Mouse (Mus musculus): ENCODE results near the gene Adad2. TPM values are rescaled to one million over a fixed set of nuclear protein-coding genes. Genes with fewer than 3 reads are reported as not detected.

Gene Adad2
- polyA plus RNA-seq, 1 experiment from 2014 or later: 0.27 TPM

DNA sequence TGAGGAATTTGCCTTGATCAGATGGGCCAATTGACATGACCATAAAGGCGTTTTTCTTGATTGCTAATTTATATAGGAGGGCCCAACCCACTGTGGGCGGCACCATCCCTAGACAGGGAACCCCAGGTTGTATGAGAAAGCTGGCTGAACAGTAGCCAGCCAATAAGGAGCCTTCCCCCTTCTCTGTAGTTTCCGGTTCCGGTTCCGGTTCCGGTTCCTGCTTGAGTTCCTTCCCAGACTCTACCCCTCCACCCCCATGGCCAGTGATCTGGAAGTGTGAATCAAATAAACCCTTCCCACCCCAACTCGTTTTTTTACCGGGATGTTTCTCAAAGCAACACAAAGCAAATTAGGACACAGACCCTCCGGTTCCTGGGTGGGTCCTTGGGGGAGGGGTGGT, 19.7 kb downstream of the Adad2 start:
- H3K4me3 ChIP-seq (ENCODE audit: low read depth, low read length): no peak overlapping the region
- H3K36me3 ChIP-seq (ENCODE audit: control insufficient read depth, insufficient read depth, low read length): no peaks in the 10 kb centered on the region
- 89% methylated on average over 9 of the region's 9 CpGs for WGBS
- peaks cover 7% of the 10 kb centered on the region for H3K27me3 ChIP-seq (ENCODE audit: control insufficient read depth, insufficient read depth, low read length)
- no peak overlapping the region for H3K27ac ChIP-seq (ENCODE audit: low read depth, low read length)
- no peaks in the 10 kb centered on the region for H3K9me3 ChIP-seq (ENCODE audit: control insufficient read depth, low read length)
- peaks cover 21% of the 10 kb centered on the region for H3K4me1 ChIP-seq (ENCODE audit: control insufficient read depth, insufficient read depth, low read length)
- ATAC-seq (ENCODE audit: low FRiP score): no peak
- H3K9ac ChIP-seq (ENCODE audit: low read length): no peak overlapping the region
- H3K4me2 ChIP-seq: no peak overlapping the region
- DNase-seq (ENCODE audit: low spot score, missing footprints): no peak

DNA sequence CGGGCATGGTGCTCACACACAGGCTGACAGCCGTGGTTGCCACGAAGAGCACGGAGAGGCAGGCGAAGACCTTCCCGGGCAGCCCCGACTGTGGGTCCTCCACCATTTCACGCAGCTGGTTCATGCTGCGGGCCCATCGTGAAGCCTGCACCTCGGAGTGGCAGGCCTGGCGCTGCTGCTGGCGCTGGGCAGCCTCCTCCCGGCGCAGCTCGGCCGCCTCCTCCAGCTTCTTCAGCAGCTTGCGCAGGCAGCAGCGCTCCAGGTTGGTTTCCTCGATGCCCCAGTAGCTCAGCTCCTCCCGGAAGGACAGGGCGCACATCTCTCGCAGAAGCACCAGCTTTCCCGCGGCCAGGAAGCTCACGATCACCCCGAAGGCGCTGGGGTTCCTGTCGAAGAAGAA, 20.4 kb downstream of the Adad2 start:
- Histone ChIP-seq H3K9ac (ENCODE audit: low read length) (no peak overlapping the region), H3K4me3 (ENCODE audit: low read depth, low read length) (no peak overlapping the region), H3K9me3 (ENCODE audit: control insufficient read depth, low read length) (no peaks in the 10 kb centered on the region), H3K4me2 (no peak overlapping the region), H3K27ac (ENCODE audit: low read depth, low read length) (no peak overlapping the region), H3K36me3 (ENCODE audit: control insufficient read depth, insufficient read depth, low read length) (no peaks in the 10 kb centered on the region), H3K27me3 (ENCODE audit: control insufficient read depth, insufficient read depth, low read length) (peaks cover 7% of the 10 kb centered on the region), H3K4me1 (ENCODE audit: control insufficient read depth, insufficient read depth, low read length) (peaks cover 20% of the 10 kb centered on the region)
- DNase-seq (ENCODE audit: low spot score, missing footprints) (no peak), ATAC-seq (ENCODE audit: low FRiP score) (no peak)
- 41% methylated on average over 29 of the region's 29 CpGs for WGBS

DNA sequence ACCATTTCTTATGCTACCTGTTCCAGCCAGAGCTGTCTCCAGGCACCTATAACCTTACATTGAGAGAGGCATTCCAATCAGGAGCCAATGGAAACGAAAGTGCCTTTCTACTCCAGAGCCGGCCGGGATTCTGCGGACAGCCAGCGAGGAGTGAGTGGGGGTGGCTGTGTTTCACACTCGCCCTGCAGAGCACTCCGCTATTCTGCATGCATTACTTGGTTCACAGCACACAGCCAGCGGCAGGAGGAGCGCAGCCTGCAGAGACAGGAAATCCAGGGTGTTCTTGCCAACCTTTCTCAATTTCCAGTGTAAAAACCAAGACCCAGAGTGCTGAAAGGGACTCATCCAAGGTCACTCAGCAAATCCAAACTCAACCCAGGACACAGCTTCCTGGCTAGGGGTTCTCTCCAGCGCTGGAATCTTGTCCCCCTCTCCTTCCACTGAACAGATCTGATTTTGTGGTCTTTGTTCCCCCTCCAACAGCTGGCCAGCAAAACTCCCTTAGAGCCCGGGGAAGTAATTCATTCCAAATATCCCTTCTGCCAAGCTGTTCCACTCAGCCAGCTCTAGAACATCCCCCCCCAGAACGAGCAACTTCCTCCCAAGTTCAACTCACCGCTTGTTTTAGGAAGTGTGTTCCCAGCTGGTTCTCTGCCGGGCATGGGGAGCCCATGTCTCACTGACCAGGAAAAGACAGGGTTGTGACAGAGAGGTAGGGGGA, 22.2 kb downstream of the Adad2 start:
- no peaks in the 10 kb centered on the region for H3K9me3 ChIP-seq (ENCODE audit: control insufficient read depth, low read length)
- H3K27ac ChIP-seq (ENCODE audit: low read depth, low read length): no peak overlapping the region
- H3K4me1 ChIP-seq (ENCODE audit: control insufficient read depth, insufficient read depth, low read length): peaks cover 17% of the 10 kb centered on the region
- H3K4me2 ChIP-seq: no peak overlapping the region
- ATAC-seq (ENCODE audit: low FRiP score): peak; percentile 56; the same call in 1 of the 2 replicates
- no peak for DNase-seq (ENCODE audit: low spot score, missing footprints)
- 17% methylated on average over 14 of the region's 14 CpGs for WGBS
- no peaks in the 10 kb centered on the region for H3K36me3 ChIP-seq (ENCODE audit: control insufficient read depth, insufficient read depth, low read length)
- no peak overlapping the region for H3K4me3 ChIP-seq (ENCODE audit: low read depth, low read length)
- peaks cover 7% of the 10 kb centered on the region for H3K27me3 ChIP-seq (ENCODE audit: control insufficient read depth, insufficient read depth, low read length)
- no peak overlapping the region for H3K9ac ChIP-seq (ENCODE audit: low read length)

DNA sequence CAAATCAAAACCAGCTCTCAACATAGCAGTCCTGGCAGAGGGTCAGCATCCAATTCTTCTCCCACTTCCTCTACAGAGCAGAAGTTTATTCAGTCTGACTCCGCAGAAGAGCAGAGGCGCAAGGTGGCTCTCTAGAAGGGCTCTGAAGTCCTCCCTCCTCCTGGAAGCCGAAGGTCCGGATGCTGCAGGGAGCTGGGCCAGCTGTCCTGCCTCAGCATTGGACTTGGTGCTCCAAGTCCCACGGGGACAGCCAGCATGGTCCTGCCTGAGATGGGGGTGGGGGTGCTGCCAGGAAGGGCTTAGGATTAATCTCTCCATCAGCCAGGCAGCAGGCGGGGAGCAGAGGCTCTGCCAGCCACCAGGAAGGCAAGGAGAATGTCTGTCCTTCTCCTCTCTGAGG, 22.8 kb downstream of the Adad2 start, which contains the start of gene Kcng4:
Kcng4 (minus strand) TSS at position 303 of the 400 bp plus-strand sequence.
- ATAC-seq (ENCODE audit: low FRiP score) (no peak), DNase-seq (ENCODE audit: low spot score, missing footprints) (no peak)
- no peaks in the 10 kb centered on the region for H3K9me3 ChIP-seq (ENCODE audit: control insufficient read depth, low read length)
- no peak within 1 kb of the TSS for H3K4me3 ChIP-seq (ENCODE audit: low read depth, low read length)
- H3K27me3 ChIP-seq (ENCODE audit: control insufficient read depth, insufficient read depth, low read length): peaks cover 7% of the 10 kb centered on the region
- H3K36me3 ChIP-seq (ENCODE audit: control insufficient read depth, insufficient read depth, low read length): no peaks in the 10 kb centered on the region
- H3K4me1 ChIP-seq (ENCODE audit: control insufficient read depth, insufficient read depth, low read length): peaks cover 17% of the 10 kb centered on the region
- no peak within 1 kb of the TSS for H3K4me2 ChIP-seq
- H3K27ac ChIP-seq (ENCODE audit: low read depth, low read length): no peak within 1 kb of the TSS
- no peak within 1 kb of the TSS for H3K9ac ChIP-seq (ENCODE audit: low read length)
- WGBS: 34% methylated on average over 6 of the region's 6 CpGs

DNA sequence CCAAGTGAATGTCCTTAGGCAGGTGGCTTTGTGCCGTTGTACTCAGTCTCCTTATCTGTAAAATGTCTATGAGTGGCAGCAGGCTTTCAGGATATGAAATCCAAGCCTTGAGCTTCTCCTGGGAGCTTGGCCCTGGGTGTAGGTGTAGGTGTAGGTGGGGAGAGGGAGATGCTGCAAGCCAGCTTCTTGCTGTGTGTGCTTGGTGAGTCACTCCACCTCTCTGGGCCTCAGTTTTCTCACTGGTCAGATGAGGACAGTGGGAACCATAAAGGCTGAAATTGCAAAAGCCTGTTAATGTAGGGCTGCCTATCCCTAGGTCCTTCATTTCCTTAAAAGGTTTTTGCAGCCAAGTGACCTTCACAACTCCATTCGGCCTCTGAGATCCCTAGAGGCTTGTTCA, 23.4 kb downstream of the Adad2 start:
- ATAC-seq (ENCODE audit: low FRiP score): no peak

DNA sequence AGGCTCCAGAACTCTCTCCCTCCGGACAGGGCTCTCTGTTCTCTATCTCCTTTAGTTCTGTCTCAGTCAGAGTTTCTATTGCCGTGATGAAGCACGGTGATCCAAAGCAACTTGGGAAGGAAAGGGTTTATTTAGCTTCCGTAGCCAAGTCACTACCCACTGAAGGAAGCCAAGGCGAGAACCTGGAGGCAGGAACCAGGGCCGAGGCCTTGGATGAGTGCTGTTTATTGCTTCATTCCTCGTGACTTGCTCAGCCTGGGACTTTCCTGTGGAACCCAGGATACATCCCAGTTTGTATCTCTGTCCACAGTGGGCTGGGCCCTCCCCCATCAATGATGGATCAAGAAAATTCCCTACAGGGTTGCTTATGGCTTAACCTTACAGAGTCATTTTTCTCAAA, 24.2 kb downstream of the Adad2 start:
- no peak overlapping the region for H3K9ac ChIP-seq (ENCODE audit: low read length)
- no peak overlapping the region for H3K4me3 ChIP-seq (ENCODE audit: low read depth, low read length)
- ATAC-seq (ENCODE audit: low FRiP score) (no peak), DNase-seq (ENCODE audit: low spot score, missing footprints) (no peak)
- H3K9me3 ChIP-seq (ENCODE audit: control insufficient read depth, low read length): no peaks in the 10 kb centered on the region
- peaks cover 7% of the 10 kb centered on the region for H3K27me3 ChIP-seq (ENCODE audit: control insufficient read depth, insufficient read depth, low read length)
- no peak overlapping the region for H3K4me2 ChIP-seq
- H3K36me3 ChIP-seq (ENCODE audit: control insufficient read depth, insufficient read depth, low read length): no peaks in the 10 kb centered on the region
- peaks cover 15% of the 10 kb centered on the region for H3K4me1 ChIP-seq (ENCODE audit: control insufficient read depth, insufficient read depth, low read length)
- WGBS: 69% methylated on average over 7 of the region's 7 CpGs
- H3K27ac ChIP-seq (ENCODE audit: low read depth, low read length): no peak overlapping the region

More for the DNA sequence above, 23.4 kb downstream of the Adad2 start:
- no peak overlapping the region for H3K27ac ChIP-seq (ENCODE audit: low read depth, low read length)
- peaks cover 7% of the 10 kb centered on the region for H3K27me3 ChIP-seq (ENCODE audit: control insufficient read depth, insufficient read depth, low read length)
- H3K4me1 ChIP-seq (ENCODE audit: control insufficient read depth, insufficient read depth, low read length): peaks cover 17% of the 10 kb centered on the region
- WGBS: 65% methylated on average over 2 of the region's 2 CpGs
- no peak overlapping the region for H3K9ac ChIP-seq (ENCODE audit: low read length)
- DNase-seq (ENCODE audit: low spot score, missing footprints): no peak
- H3K4me3 ChIP-seq (ENCODE audit: low read depth, low read length): no peak overlapping the region
- H3K9me3 ChIP-seq (ENCODE audit: control insufficient read depth, low read length): no peaks in the 10 kb centered on the region
- no peaks in the 10 kb centered on the region for H3K36me3 ChIP-seq (ENCODE audit: control insufficient read depth, insufficient read depth, low read length)
- no peak overlapping the region for H3K4me2 ChIP-seq

DNA sequence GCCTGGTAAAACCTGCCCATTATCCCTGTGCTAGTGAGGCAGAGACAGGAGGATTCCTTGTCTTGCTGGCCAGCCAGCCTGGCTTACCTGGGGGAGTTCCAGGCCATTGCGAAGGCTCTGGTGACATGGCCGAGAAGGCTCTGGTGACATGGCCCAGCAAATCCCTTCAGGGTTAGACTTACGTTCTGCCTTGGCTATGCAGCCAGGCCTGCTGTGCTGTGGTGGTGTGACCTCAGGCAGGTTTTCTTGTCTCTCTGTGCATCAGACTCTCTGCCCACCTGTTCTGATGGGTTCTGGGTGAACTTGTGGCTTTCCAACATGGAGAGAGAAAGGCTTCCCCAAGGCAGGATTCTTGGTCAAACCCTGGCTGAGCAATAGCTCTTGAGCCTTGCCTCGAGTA, 24.8 kb downstream of the Adad2 start:
- ATAC-seq (ENCODE audit: low FRiP score) (no peak), DNase-seq (ENCODE audit: low spot score, missing footprints) (no peak)
- Histone ChIP-seq H3K4me2 (no peak overlapping the region), H3K27me3 (ENCODE audit: control insufficient read depth, insufficient read depth, low read length) (peaks cover 7% of the 10 kb centered on the region), H3K27ac (ENCODE audit: low read depth, low read length) (no peak overlapping the region), H3K36me3 (ENCODE audit: control insufficient read depth, insufficient read depth, low read length) (no peaks in the 10 kb centered on the region), H3K9me3 (ENCODE audit: control insufficient read depth, low read length) (no peaks in the 10 kb centered on the region), H3K4me1 (ENCODE audit: control insufficient read depth, insufficient read depth, low read length) (peaks cover 15% of the 10 kb centered on the region), H3K4me3 (ENCODE audit: low read depth, low read length) (no peak overlapping the region), H3K9ac (ENCODE audit: low read length) (no peak overlapping the region)
- 92% methylated on average over 4 of the region's 4 CpGs for WGBS

DNA sequence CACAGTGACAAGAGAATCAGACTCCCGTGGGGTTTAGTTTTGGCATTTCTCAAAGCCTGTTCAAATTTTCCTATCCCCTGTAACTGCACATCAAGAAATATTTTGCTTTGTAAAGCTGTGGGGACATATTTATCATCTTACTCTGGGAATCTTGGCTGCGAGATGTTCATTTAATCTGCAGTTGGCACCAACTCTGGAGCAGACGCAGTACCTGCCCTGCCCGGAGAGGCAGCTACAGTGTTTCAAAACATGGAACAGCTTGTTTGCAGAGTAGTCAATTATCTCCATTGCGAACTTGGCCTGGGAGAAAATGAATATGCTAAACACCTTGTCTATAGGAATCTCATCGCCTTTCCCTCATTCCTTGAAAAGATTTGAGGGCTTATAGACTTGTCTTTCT, 25.7 kb downstream of the Adad2 start:
- no peaks in the 10 kb centered on the region for H3K36me3 ChIP-seq (ENCODE audit: control insufficient read depth, insufficient read depth, low read length)
- 85% methylated on average over 6 of the region's 6 CpGs for WGBS
- H3K4me2 ChIP-seq: no peak overlapping the region
- peaks cover 4% of the 10 kb centered on the region for H3K27me3 ChIP-seq (ENCODE audit: control insufficient read depth, insufficient read depth, low read length)
- DNase-seq (ENCODE audit: low spot score, missing footprints): no peak
- H3K4me1 ChIP-seq (ENCODE audit: control insufficient read depth, insufficient read depth, low read length): peaks cover 15% of the 10 kb centered on the region
- H3K9ac ChIP-seq (ENCODE audit: low read length): no peak overlapping the region
- no peak overlapping the region for H3K4me3 ChIP-seq (ENCODE audit: low read depth, low read length)
- H3K9me3 ChIP-seq (ENCODE audit: control insufficient read depth, low read length): no peaks in the 10 kb centered on the region
- H3K27ac ChIP-seq (ENCODE audit: low read depth, low read length): no peak overlapping the region
- no peak for ATAC-seq (ENCODE audit: low FRiP score)

DNA sequence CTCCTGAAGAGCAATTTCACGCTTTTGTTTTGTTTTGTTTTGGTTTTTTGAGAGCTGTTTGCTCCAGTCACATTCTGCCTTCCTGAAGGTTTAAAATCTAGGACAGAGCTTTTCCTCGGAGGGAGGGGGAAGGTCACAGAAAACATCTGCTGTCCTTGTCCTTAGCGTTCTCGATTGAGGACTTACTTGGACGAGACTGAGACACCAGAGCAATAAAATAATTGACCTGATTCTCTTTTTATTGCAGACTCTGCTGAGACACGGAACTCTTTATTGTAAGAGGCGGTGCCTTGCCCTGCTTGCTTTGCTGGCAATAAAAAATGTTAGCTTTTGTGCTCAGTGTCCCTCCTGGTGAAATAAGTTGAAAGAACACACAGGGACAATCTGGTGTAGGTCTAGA, 27.3 kb downstream of the Adad2 start:
- ATAC-seq (ENCODE audit: low FRiP score) (no peak), DNase-seq (ENCODE audit: low spot score, missing footprints) (no peak)
- no peaks in the 10 kb centered on the region; the same call in 1 of the 2 replicates for H3K27me3 ChIP-seq (ENCODE audit: control insufficient read depth, insufficient read depth, low read length)
- H3K9ac ChIP-seq (ENCODE audit: low read length): no peak overlapping the region
- H3K4me1 ChIP-seq (ENCODE audit: control insufficient read depth, insufficient read depth, low read length): peaks cover 12% of the 10 kb centered on the region
- H3K4me3 ChIP-seq (ENCODE audit: low read depth, low read length): no peak overlapping the region
- 84% methylated on average over 7 of the region's 7 CpGs for WGBS
- no peaks in the 10 kb centered on the region for H3K36me3 ChIP-seq (ENCODE audit: control insufficient read depth, insufficient read depth, low read length)
- no peaks in the 10 kb centered on the region for H3K9me3 ChIP-seq (ENCODE audit: control insufficient read depth, low read length)
- H3K27ac ChIP-seq (ENCODE audit: low read depth, low read length): no peak overlapping the region
- no peak overlapping the region for H3K4me2 ChIP-seq
